Mouse (Mus musculus) forebrain, postnatal 0 days (tissue): Measurements from ENCODE around the gene Synrg. TPM values are rescaled to one million over a fixed set of nuclear protein-coding genes. Genes with fewer than 3 reads are reported as not detected.
A peak's percentile ranks its signal among the peaks of the same experiment; 100 is the strongest.

Experiments used
- ATAC-seq: fragments of 200-750 bp; cut with Nextera tagmentation; 2 replicates; pipeline ENCODE4 v1.8.0; 2017; ENCODE audit warnings: mild to moderate bottlenecking, moderate library complexity
- DNase-seq: peaks from one replicate; pipeline ENCODE4 v3.0.0-alpha.2; 2015
- H3K27ac ChIP-seq: fragments of 300-500 bp; sonication (generic); 2 replicates; pipeline ENCODE4 v1.5.1; 2014; ENCODE audit warnings: low read depth, mild to moderate bottlenecking, antibody characterized with exemption, low read length, moderate library complexity, mixed read lengths
- H3K27me3 ChIP-seq: fragments of 300-500 bp; sonication (generic); 2 replicates; pipeline ENCODE4 v1.6.1; 2014; ENCODE audit warnings: mild to moderate bottlenecking, low read length, mixed read lengths; ENCODE audit not compliant: insufficient read depth
- H3K36me3 ChIP-seq: fragments of 300-500 bp; sonication (generic); 2 replicates; pipeline ENCODE4 v1.6.1; 2014; ENCODE audit warnings: mild to moderate bottlenecking, moderate library complexity; ENCODE audit not compliant: insufficient read depth
- H3K4me1 ChIP-seq: fragments of 300-500 bp; sonication (generic); 2 replicates; pipeline ENCODE4 v1.6.1; 2014; ENCODE audit warnings: antibody characterized with exemption; ENCODE audit not compliant: insufficient read depth
- H3K4me2 ChIP-seq: fragments of 300-500 bp; sonication (generic); 2 replicates; pipeline ENCODE4 v1.6.1; 2014; ENCODE audit warnings: low read depth, mild to moderate bottlenecking, moderate library complexity
- H3K4me3 ChIP-seq: fragments of 300-500 bp; sonication (generic); 2 replicates; pipeline ENCODE4 v1.5.1; 2014; ENCODE audit warnings: low read depth, low read length, mixed read lengths
- H3K9ac ChIP-seq: fragments of 300-500 bp; sonication (generic); 2 replicates; pipeline ENCODE4 v1.6.1; 2014; ENCODE audit warnings: mild to moderate bottlenecking
- H3K9me3 ChIP-seq: fragments of 300-500 bp; sonication (generic); 2 replicates; pipeline ENCODE4 v1.6.1; 2016; ENCODE audit warnings: low read length
- CTCF ChIP-seq: sonication (generic); IDR thresholded peaks from 2 replicates; pipeline ENCODE4 v1.5.1; 2016; ENCODE audit warnings: antibody characterized with exemption, control low read depth, low read depth
- WGBS: fragments of 180-500 bp; shearing (Covaris S2); extraction: QIAGEN DNeasy Blood & Tissue Kit; methylation state at CpG from one replicate; pipeline ENCODE4 v1.1.7; 2014; 5-methylcytosine and 5-hydroxymethylcytosine counted together
- polyA plus RNA-seq: library from polyadenylated mRNA; unstranded; fragments of >200 nt; fragmentation: Nextera tagmentation; extraction: Ambion mirVana; gene quantifications from 2 replicates; pipeline ENCODE4 v1.2.1, GENCODE M21; 2015
- total RNA-seq: library from RNA; depleted of rRNA; stranded (reverse); fragments of >200 nt; gene quantifications from 2 replicates; pipeline ENCODE4 v1.2.3, GENCODE M21; 2014

Synrg gene
- total and polyA plus RNA-seq, 2 experiments from 2014 or later = 18.6 to 52.1 TPM

- Histone ChIP-seq H3K27ac (peak overlapping the region; percentile 45; the same call in 1 of the 2 replicates), H3K9ac (0 out of 2 replicates have a peak overlapping the region, but pooled peaks have one; percentile 14), H3K9me3 (no peaks in the 10 kb centered on the region), H3K4me1 (no peaks in the 10 kb centered on the region), H3K4me2 (no peak overlapping the region), H3K4me3 (no peak overlapping the region), H3K27me3 (no peaks in the 10 kb centered on the region), H3K36me3 (no peaks in the 10 kb centered on the region)
- 25% methylated on average over 10 of the region's 10 CpGs for WGBS
- ATAC-seq (peak; percentile 87), DNase-seq (peak; percentile 77)
- TF ChIP-seq CTCF = no peak
Observed at GRCm38 (mm10) chr11:84053524-84054163, 89.4 kb downstream of the Synrg start.

DNA sequence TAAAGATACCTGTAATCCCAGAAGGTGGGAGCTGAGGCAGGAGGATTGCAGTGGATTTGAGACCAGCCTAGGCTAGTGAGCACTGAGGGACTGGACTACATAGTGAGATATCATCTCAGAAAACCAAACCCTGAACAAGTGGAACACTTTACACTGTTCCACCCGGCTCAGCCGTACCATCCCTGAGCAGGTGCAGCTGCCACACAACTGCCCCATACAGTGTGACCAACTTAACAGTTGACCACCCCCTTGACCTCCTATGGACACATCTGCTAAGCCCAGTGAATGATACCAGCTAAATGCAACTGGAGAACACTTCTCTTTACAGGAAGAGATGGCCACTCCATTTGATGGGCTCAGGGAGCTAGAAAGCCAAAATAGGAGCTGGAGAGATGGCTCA is 93.2 kb downstream of the Synrg start:
- Histone ChIP-seq H3K9ac (no peak overlapping the region), H3K4me3 (no peak overlapping the region), H3K36me3 (no peaks in the 10 kb centered on the region), H3K27ac (no peak overlapping the region), H3K4me1 (no peaks in the 10 kb centered on the region), H3K27me3 (no peaks in the 10 kb centered on the region), H3K9me3 (no peaks in the 10 kb centered on the region), H3K4me2 (no peak overlapping the region)
- TF ChIP-seq CTCF = no peak
- WGBS = 94% methylated on average over 2 of the region's 2 CpGs
- DNase-seq (no peak), ATAC-seq (no peak)

DNA sequence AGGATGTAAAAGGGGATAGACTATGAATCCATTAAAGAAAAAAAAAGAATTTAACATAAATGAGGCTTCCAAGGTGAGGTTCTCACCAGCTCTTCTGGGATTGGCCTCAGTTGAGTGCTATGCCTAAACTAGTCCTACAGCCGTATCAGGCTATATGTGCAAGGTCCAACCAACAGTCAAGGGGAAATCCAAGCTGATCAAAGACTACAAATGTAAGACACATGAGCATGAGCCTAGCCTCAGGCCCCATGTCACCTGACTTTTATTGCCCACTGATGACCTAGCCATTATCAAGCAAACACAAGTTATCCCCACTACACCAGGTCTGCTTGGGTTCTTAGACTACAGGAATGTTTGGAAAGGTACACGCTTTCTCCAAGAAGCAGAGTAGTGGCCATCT is 95.6 kb downstream of the Synrg start:
- H3K36me3 ChIP-seq = no peaks in the 10 kb centered on the region
- H3K9ac ChIP-seq = no peak overlapping the region
- ATAC-seq (no peak), DNase-seq (no peak)
- TF ChIP-seq CTCF = no peak
- H3K27me3 ChIP-seq = no peaks in the 10 kb centered on the region
- H3K4me1 ChIP-seq = no peaks in the 10 kb centered on the region
- no peak overlapping the region for H3K27ac ChIP-seq
- H3K9me3 ChIP-seq = no peaks in the 10 kb centered on the region
- WGBS = 95% methylated on average over 2 of the region's 2 CpGs
- H3K4me3 ChIP-seq = no peak overlapping the region
- no peak overlapping the region for H3K4me2 ChIP-seq

- H3K27me3 ChIP-seq = no peaks in the 10 kb centered on the region
- no peak for TF ChIP-seq CTCF
- no peak for DNase-seq
- H3K27ac ChIP-seq = no peak overlapping the region
- WGBS = 83% methylated on average over 6 of the region's 6 CpGs
- H3K4me2 ChIP-seq = no peak overlapping the region
- H3K9me3 ChIP-seq = no peaks in the 10 kb centered on the region
- no peak overlapping the region for H3K4me3 ChIP-seq
- ATAC-seq = no peak
- no peaks in the 10 kb centered on the region for H3K36me3 ChIP-seq
- no peaks in the 10 kb centered on the region for H3K4me1 ChIP-seq
- H3K9ac ChIP-seq = no peak overlapping the region
Observed at GRCm38 (mm10) chr11:84060635-84061034, 96.4 kb downstream of the Synrg start.

DNA sequence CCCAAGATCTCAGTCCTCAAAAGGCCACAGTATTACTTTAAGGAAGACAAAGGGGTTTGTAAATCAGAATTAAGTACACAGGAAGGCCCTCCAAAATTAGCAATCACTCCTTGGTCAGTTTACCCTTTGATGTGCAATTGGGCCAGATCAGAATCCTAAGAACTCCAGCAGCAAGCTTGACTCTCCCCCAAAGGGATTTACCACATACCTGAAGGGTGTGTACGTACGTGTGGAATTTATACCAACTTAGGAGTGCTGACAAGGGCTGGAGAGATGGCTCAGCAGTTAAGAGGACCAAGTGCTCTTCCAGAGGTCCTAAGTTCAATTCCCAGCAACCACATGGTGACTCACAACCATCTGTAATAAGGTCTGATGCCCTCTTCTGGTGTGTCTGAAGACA is 97.7 kb downstream of the Synrg start:
- DNase-seq = no peak
- no peak overlapping the region for H3K4me2 ChIP-seq
- no peaks in the 10 kb centered on the region for H3K36me3 ChIP-seq
- ATAC-seq = no peak
- H3K27ac ChIP-seq = no peak overlapping the region
- H3K4me1 ChIP-seq = peaks cover 2% of the 10 kb centered on the region; the same call in 1 of the 2 replicates
- H3K9me3 ChIP-seq = no peaks in the 10 kb centered on the region
- WGBS = 93% methylated on average over 2 of the region's 2 CpGs
- H3K27me3 ChIP-seq = no peaks in the 10 kb centered on the region
- TF ChIP-seq CTCF = no peak
- no peak overlapping the region for H3K4me3 ChIP-seq
- H3K9ac ChIP-seq = no peak overlapping the region

DNA sequence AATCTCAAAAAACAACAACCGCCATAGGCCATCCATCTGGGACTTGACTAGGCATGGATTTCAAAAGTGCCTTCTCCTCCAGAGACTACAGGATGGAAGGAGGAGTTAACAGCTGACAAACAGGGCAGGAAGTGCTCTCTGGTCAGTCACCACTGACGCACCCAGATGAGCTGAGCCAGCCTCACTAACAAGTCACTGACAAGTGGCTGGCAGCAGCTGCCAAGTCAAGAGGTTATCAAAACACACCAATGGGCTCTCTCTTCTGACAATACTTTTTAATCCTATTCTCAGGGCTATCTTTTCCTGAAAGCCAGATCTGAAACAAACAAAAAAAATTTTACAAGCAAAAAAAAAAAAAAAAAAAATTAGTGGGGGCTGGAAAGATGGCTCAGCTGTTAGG is 98.6 kb downstream of the Synrg start:
- peaks cover 5% of the 10 kb centered on the region for H3K27me3 ChIP-seq
- no peak for DNase-seq
- H3K4me3 ChIP-seq = no peak overlapping the region
- ATAC-seq = no peak
- no peak overlapping the region for H3K4me2 ChIP-seq
- peaks cover 7% of the 10 kb centered on the region for H3K4me1 ChIP-seq
- H3K27ac ChIP-seq = no peak overlapping the region
- WGBS = 71% methylated on average over 2 of the region's 2 CpGs
- no peak for TF ChIP-seq CTCF
- no peaks in the 10 kb centered on the region for H3K36me3 ChIP-seq
- no peak overlapping the region for H3K9ac ChIP-seq
- no peaks in the 10 kb centered on the region for H3K9me3 ChIP-seq

- no peaks in the 10 kb centered on the region for H3K9me3 ChIP-seq
- H3K9ac ChIP-seq = no peak overlapping the region
- H3K27me3 ChIP-seq = peaks cover 5% of the 10 kb centered on the region
- 85% methylated on average over 3 of the region's 3 CpGs for WGBS
- H3K27ac ChIP-seq = no peak overlapping the region
- ATAC-seq (no peak), DNase-seq (no peak)
- no peak overlapping the region for H3K4me2 ChIP-seq
- no peak for TF ChIP-seq CTCF
- H3K4me1 ChIP-seq = peaks cover 10% of the 10 kb centered on the region
- H3K36me3 ChIP-seq = no peaks in the 10 kb centered on the region
- H3K4me3 ChIP-seq = no peak overlapping the region
Observed at GRCm38 (mm10) chr11:84063631-84064209, 99.5 kb downstream of the Synrg start.
